Mouse (Mus musculus) C3H10T1/2 (cell line): ENCODE results near the gene Ptpre. TPM values are rescaled to one million over a fixed set of nuclear protein-coding genes. Genes with fewer than 3 reads are reported as not detected.

Source experiments
- polyA plus RNA-seq, 2 experiments: library from polyadenylated mRNA; unstranded; fragments of >200 nt; fragmentation: generic; extraction: Trizol; gene quantifications; one replicate each; pipeline ENCODE4 v1.2.1; 2012; ENCODE audit warnings: missing spikeins in 2 of 2

Ptpre gene
- polyA plus RNA-seq, result 1 to 10 TPM in 1 of 2 experiments, under 1 TPM in 1; 0.60 to 4.2 TPM

DNA sequence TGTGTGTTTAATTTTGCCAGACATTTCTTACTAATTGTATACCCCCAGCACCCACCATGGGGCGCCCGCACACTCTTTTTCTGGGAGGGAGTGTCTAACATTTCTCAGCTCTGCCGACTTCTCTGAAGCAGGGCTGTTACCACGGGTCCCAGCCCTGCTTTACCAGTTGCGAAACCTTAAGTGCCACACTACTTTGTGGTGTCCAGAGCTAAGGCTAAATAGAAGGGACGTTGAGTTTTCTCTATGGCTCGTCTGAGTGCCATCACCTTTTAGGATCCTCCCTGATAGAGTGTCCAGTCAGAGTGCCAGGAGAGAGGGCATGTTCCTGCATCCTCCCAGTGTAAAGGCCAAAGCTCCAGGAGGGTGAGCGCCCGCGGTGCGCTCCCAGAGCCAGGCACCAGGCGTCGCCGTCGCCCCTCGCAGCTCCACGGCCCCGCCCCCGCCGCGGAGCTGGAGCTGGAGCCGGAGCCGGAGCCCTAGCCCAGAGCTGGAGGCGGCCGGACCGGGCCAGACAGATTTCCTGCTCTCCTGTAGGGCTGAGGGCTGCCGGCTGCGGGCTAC, at the start of gene Ptpre:
Gene Ptpre (plus strand): TSS at position 141 of the 561 bp plus-strand sequence.

GRCm38 (mm10) chr7:135528515-135528914, 8.8 kb upstream of the Ptpre start, which contains the start of gene Clrn3:
Gene Clrn3, minus strand, starts transcription at chr7:135528654.

GRCm38 (mm10) chr7:135715642-135716444, 178.6 kb downstream of the Ptpre start, which contains the start of gene Mki67:
Gene Mki67, minus strand, starts transcription at chr7:135716361.

Other genes starting within 250 kb of the Ptpre start
- gene Foxi2, start 127.2 kb upstream of the Ptpre start, polyA plus RNA-seq, result not detected
- not detected for gene Clrn3, start 8.8 kb upstream of the Ptpre start, polyA plus RNA-seq
- 10 to 100 TPM in 1 of 2 experiments, 1 to 10 TPM in 1; 1.5 to 14.4 TPM for gene Mki67, start 178.9 kb downstream of the Ptpre start, polyA plus RNA-seq